Mouse (Mus musculus): ENCODE measurements around the gene Wt1.

DNA sequence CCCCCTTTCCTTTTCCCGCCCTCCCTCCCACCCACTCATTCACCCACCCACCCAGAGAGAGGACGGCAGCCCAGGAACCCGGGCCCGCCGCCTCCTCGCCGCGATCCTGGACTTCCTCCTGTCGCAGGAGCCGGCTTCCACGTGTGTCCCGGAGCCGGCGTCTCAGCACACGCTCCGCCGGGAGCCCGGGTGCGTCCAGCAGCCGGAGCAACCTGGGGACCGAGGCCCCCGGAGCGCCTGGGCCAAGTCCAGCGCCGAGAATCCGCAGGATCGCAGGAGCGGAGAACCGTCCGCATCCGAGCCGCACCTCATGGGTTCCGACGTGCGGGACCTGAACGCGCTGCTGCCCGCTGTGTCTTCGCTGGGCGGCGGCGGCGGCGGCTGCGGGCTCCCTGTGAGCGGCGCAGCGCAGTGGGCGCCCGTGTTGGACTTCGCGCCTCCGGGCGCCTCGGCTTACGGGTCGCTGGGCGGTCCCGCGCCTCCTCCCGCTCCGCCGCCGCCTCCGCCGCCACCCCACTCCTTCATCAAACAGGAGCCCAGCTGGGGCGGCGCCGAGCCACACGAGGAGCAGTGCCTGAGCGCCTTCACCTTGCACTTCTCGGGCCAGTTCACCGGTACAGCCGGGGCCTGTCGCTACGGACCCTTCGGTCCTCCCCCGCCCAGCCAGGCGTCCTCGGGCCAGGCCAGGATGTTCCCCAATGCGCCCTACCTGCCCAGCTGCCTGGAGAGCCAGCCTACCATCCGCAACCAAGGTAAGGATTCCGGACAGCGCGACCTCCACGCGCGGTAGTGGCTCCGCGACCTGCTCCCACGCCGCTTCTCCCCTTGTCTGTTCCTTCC, 582 bp downstream of the Wt1 start:
- TF ChIP-seq CTCF (IDR thresholded peaks at IDR 0.05; ENCODE audit: borderline replicate concordance, insufficient read depth, low read length) (no peak), POLR2A (IDR thresholded peaks at IDR 0.05; ENCODE audit: low read depth, low read length) (no peak)
